Mouse (Mus musculus): ENCODE measurements around the gene Zbp1. TPM values are rescaled to one million over a fixed set of nuclear protein-coding genes. Genes with fewer than 3 reads are reported as not detected.

Zbp1 gene
- polyA plus RNA-seq, 1 experiment from 2014 or later = not detected

DNA sequence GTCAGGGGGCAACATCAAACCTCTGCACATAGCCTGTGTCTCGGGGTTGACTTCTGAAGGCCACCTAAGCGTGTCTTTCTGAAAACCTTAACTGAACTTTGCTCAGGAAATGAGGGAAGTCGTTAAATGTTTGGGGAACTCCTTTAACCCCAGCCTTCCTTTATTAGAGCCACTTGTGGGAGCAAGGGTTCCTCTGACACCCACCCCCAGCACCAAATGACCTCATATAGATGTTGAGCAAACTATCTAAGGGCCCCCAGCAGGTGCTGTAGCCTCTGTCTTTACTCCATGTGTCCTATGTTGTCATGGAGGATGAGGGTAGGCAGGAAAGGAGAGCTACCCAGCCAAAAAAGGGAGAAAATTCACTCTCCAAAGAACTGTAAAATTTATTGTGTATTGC lies 5.4 kb upstream of the Zbp1 start:
- Histone ChIP-seq H3K4me2 (ENCODE audit: low read length) (no peak overlapping the region), H3K9ac (ENCODE audit: low read length) (no peak overlapping the region), H3K4me3 (ENCODE audit: control insufficient read depth in 1 of 2, insufficient read depth in 1 of 2, low read depth in 1 of 2, low read length in 2 of 2) (no peak overlapping the region), H3K36me3 (ENCODE audit: control insufficient read depth, insufficient read depth, low read length) (peaks cover 36% of the 10 kb centered on the region), H3K27me3 (ENCODE audit: control insufficient read depth, insufficient read depth, low read length) (no peaks in the 10 kb centered on the region), H3K9me3 (ENCODE audit: control insufficient read depth, low read length) (no peaks in the 10 kb centered on the region), H3K27ac (replicated peaks in 1 of 2; ENCODE audit: control insufficient read depth in 1 of 2, insufficient read depth in 1 of 2, low read depth in 2 of 2, low read length in 2 of 2) (no peak overlapping the region), H3K4me1 (ENCODE audit: control insufficient read depth in 2 of 2, insufficient read depth in 2 of 2, low read length in 2 of 2) (no peaks in the 10 kb centered on the region)
- ATAC-seq (ENCODE audit: insufficient number of reproducible peaks, insufficient read depth, low FRiP score, low read depth) = no peak
- WGBS = 69% methylated on average over 3 of the region's 3 CpGs

GRCm38 (mm10) chr2:173223496-173223895 lies 4.8 kb upstream of the Zbp1 start:
- no peaks in the 10 kb centered on the region for H3K4me1 ChIP-seq (ENCODE audit: control insufficient read depth in 2 of 2, insufficient read depth in 2 of 2, low read length in 2 of 2)
- H3K36me3 ChIP-seq (ENCODE audit: control insufficient read depth, insufficient read depth, low read length) = peaks cover 30% of the 10 kb centered on the region
- no peak overlapping the region for H3K27ac ChIP-seq (replicated peaks in 1 of 2; ENCODE audit: control insufficient read depth in 1 of 2, insufficient read depth in 1 of 2, low read depth in 2 of 2, low read length in 2 of 2)
- 72% methylated on average over 3 of the region's 3 CpGs for WGBS
- H3K9ac ChIP-seq (ENCODE audit: low read length) = no peak overlapping the region
- H3K4me3 ChIP-seq (ENCODE audit: control insufficient read depth in 1 of 2, insufficient read depth in 1 of 2, low read depth in 1 of 2, low read length in 2 of 2) = no peak overlapping the region
- ATAC-seq (ENCODE audit: insufficient number of reproducible peaks, insufficient read depth, low FRiP score, low read depth) = no peak
- H3K9me3 ChIP-seq (ENCODE audit: control insufficient read depth, low read length) = no peaks in the 10 kb centered on the region
- no peaks in the 10 kb centered on the region for H3K27me3 ChIP-seq (ENCODE audit: control insufficient read depth, insufficient read depth, low read length)
- H3K4me2 ChIP-seq (ENCODE audit: low read length) = no peak overlapping the region

DNA sequence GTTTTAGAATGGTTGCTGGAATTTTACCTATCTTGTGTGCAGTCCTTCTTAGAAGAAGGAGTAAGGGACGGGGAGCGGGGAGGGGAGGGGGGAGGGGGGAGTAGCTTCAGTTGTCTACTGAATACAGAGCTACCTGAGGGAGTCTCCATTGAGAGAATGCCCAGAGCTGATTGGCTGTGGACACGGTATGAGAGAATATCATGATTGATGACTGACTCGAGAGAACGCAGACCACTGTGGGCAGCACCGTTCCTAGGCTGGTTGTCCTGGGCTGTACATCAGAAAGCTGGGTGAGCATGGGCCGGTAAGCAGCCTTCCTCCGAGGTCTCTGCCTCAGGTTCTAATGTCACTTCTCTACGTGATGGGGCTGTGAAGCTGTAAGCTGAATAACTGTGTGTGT lies 2.0 kb upstream of the Zbp1 start:
- Histone ChIP-seq H3K9ac (ENCODE audit: low read length) (no peak overlapping the region), H3K9me3 (ENCODE audit: control insufficient read depth, low read length) (no peaks in the 10 kb centered on the region), H3K27ac (replicated peaks in 1 of 2; ENCODE audit: control insufficient read depth in 1 of 2, insufficient read depth in 1 of 2, low read depth in 2 of 2, low read length in 2 of 2) (no peak overlapping the region), H3K27me3 (ENCODE audit: control insufficient read depth, insufficient read depth, low read length) (no peaks in the 10 kb centered on the region), H3K4me3 (ENCODE audit: control insufficient read depth in 1 of 2, insufficient read depth in 1 of 2, low read depth in 1 of 2, low read length in 2 of 2) (no peak overlapping the region), H3K4me1 (ENCODE audit: control insufficient read depth in 2 of 2, insufficient read depth in 2 of 2, low read length in 2 of 2) (no peaks in the 10 kb centered on the region), H3K36me3 (ENCODE audit: control insufficient read depth, insufficient read depth, low read length) (peaks cover 5% of the 10 kb centered on the region; the same call in 1 of the 2 replicates), H3K4me2 (ENCODE audit: low read length) (no peak overlapping the region)
- ATAC-seq (ENCODE audit: insufficient number of reproducible peaks, insufficient read depth, low FRiP score, low read depth) = no peak
- WGBS = 93% methylated on average over 9 of the region's 9 CpGs

GRCm38 (mm10) chr2:173219256-173219954 lies 682 bp upstream of the Zbp1 start:
- Histone ChIP-seq H3K27ac (replicated peaks in 1 of 2; ENCODE audit: control insufficient read depth in 1 of 2, insufficient read depth in 1 of 2, low read depth in 2 of 2, low read length in 2 of 2) (no peak overlapping the region), H3K36me3 (ENCODE audit: control insufficient read depth, insufficient read depth, low read length) (no peaks in the 10 kb centered on the region), H3K4me1 (ENCODE audit: control insufficient read depth in 2 of 2, insufficient read depth in 2 of 2, low read length in 2 of 2) (no peaks in the 10 kb centered on the region), H3K4me2 (ENCODE audit: low read length) (no peak overlapping the region), H3K4me3 (ENCODE audit: control insufficient read depth in 1 of 2, insufficient read depth in 1 of 2, low read depth in 1 of 2, low read length in 2 of 2) (no peak overlapping the region), H3K9ac (ENCODE audit: low read length) (no peak overlapping the region), H3K27me3 (ENCODE audit: control insufficient read depth, insufficient read depth, low read length) (no peaks in the 10 kb centered on the region), H3K9me3 (ENCODE audit: control insufficient read depth, low read length) (no peaks in the 10 kb centered on the region)
- WGBS = 41% methylated on average over 10 of the region's 10 CpGs
- no peak for ATAC-seq (ENCODE audit: insufficient number of reproducible peaks, insufficient read depth, low FRiP score, low read depth)

- Histone ChIP-seq H3K4me1 (ENCODE audit: control insufficient read depth in 2 of 2, insufficient read depth in 2 of 2, low read length in 2 of 2) (no peaks in the 10 kb centered on the region), H3K4me3 (ENCODE audit: control insufficient read depth in 1 of 2, insufficient read depth in 1 of 2, low read depth in 1 of 2, low read length in 2 of 2) (no peak overlapping the region), H3K9me3 (ENCODE audit: control insufficient read depth, low read length) (no peaks in the 10 kb centered on the region), H3K4me2 (ENCODE audit: low read length) (no peak overlapping the region), H3K27me3 (ENCODE audit: control insufficient read depth, insufficient read depth, low read length) (no peaks in the 10 kb centered on the region), H3K36me3 (ENCODE audit: control insufficient read depth, insufficient read depth, low read length) (no peaks in the 10 kb centered on the region), H3K9ac (ENCODE audit: low read length) (no peak overlapping the region), H3K27ac (replicated peaks in 1 of 2; ENCODE audit: control insufficient read depth in 1 of 2, insufficient read depth in 1 of 2, low read depth in 2 of 2, low read length in 2 of 2) (no peak overlapping the region)
- WGBS = 80% methylated on average over 5 of the region's 5 CpGs
- no peak for ATAC-seq (ENCODE audit: insufficient number of reproducible peaks, insufficient read depth, low FRiP score, low read depth)
Measured at GRCm38 (mm10) chr2:173217763-173218258, 912 bp downstream of the Zbp1 start.

- no peak overlapping the region for H3K4me2 ChIP-seq (ENCODE audit: low read length)
- H3K36me3 ChIP-seq (ENCODE audit: control insufficient read depth, insufficient read depth, low read length) = no peaks in the 10 kb centered on the region
- no peak overlapping the region for H3K4me3 ChIP-seq (ENCODE audit: control insufficient read depth in 1 of 2, insufficient read depth in 1 of 2, low read depth in 1 of 2, low read length in 2 of 2)
- H3K27me3 ChIP-seq (ENCODE audit: control insufficient read depth, insufficient read depth, low read length) = no peaks in the 10 kb centered on the region
- ATAC-seq (ENCODE audit: insufficient number of reproducible peaks, insufficient read depth, low FRiP score, low read depth) = no peak
- 55% methylated on average over 3 of the region's 3 CpGs for WGBS
- no peak overlapping the region for H3K9ac ChIP-seq (ENCODE audit: low read length)
- no peaks in the 10 kb centered on the region for H3K9me3 ChIP-seq (ENCODE audit: control insufficient read depth, low read length)
- no peaks in the 10 kb centered on the region for H3K4me1 ChIP-seq (ENCODE audit: control insufficient read depth in 2 of 2, insufficient read depth in 2 of 2, low read length in 2 of 2)
- H3K27ac ChIP-seq (replicated peaks in 1 of 2; ENCODE audit: control insufficient read depth in 1 of 2, insufficient read depth in 1 of 2, low read depth in 2 of 2, low read length in 2 of 2) = no peak overlapping the region
Measured at GRCm38 (mm10) chr2:173217246-173217645, 1.5 kb downstream of the Zbp1 start.

DNA sequence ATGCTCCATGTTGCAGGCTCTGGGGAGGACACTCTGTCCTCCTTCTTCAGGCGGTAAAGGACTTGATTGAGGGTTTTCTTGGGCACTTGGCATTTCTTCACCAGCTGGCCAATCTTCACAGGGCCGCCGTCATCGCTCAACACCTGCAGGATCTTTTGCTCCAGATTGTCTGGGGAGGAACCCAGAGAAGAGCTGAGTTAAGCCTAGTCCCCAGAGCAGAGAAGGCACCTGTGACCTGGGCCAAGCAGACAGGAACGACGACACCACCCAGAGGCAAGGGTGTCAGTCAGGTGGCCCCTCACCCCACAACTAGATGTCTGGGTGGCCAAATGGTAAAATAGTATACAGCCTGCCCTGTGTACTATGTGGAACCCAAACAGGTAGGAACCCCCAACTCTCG lies 1.9 kb downstream of the Zbp1 start:
- H3K4me1 ChIP-seq (ENCODE audit: control insufficient read depth in 2 of 2, insufficient read depth in 2 of 2, low read length in 2 of 2) = no peaks in the 10 kb centered on the region
- H3K27ac ChIP-seq (replicated peaks in 1 of 2; ENCODE audit: control insufficient read depth in 1 of 2, insufficient read depth in 1 of 2, low read depth in 2 of 2, low read length in 2 of 2) = no peak overlapping the region
- no peaks in the 10 kb centered on the region for H3K27me3 ChIP-seq (ENCODE audit: control insufficient read depth, insufficient read depth, low read length)
- H3K9me3 ChIP-seq (ENCODE audit: control insufficient read depth, low read length) = no peaks in the 10 kb centered on the region
- 84% methylated on average over 7 of the region's 7 CpGs for WGBS
- H3K4me3 ChIP-seq (ENCODE audit: control insufficient read depth in 1 of 2, insufficient read depth in 1 of 2, low read depth in 1 of 2, low read length in 2 of 2) = no peak overlapping the region
- ATAC-seq (ENCODE audit: insufficient number of reproducible peaks, insufficient read depth, low FRiP score, low read depth) = no peak
- H3K4me2 ChIP-seq (ENCODE audit: low read length) = no peak overlapping the region
- H3K36me3 ChIP-seq (ENCODE audit: control insufficient read depth, insufficient read depth, low read length) = no peaks in the 10 kb centered on the region
- no peak overlapping the region for H3K9ac ChIP-seq (ENCODE audit: low read length)

DNA sequence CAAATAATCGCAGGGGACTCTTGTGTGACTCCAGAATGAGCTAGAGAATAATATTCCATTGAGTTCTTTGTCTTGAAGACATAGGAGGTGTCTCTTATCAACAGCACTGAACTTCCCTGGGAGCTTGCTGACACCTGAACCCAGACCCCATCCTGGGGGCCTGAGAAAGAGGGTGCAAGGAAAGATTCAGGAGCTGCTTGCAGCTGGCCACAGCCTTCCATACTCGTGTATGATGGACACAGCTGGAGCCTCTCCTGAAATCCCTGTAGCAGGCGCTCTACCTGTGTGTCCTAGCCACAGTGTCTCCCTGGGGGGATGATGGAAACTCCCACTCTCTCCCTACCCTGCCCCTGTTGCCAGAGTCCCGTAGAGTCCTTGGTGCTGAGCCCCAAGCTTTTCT lies 6.5 kb downstream of the Zbp1 start:
- no peak overlapping the region for H3K27ac ChIP-seq (replicated peaks in 1 of 2; ENCODE audit: control insufficient read depth in 1 of 2, insufficient read depth in 1 of 2, low read depth in 2 of 2, low read length in 2 of 2)
- no peak for ATAC-seq (ENCODE audit: insufficient number of reproducible peaks, insufficient read depth, low FRiP score, low read depth)
- no peaks in the 10 kb centered on the region for H3K36me3 ChIP-seq (ENCODE audit: control insufficient read depth, insufficient read depth, low read length)
- H3K4me3 ChIP-seq (ENCODE audit: control insufficient read depth in 1 of 2, insufficient read depth in 1 of 2, low read depth in 1 of 2, low read length in 2 of 2) = no peak overlapping the region
- 72% methylated on average over 4 of the region's 4 CpGs for WGBS
- no peak overlapping the region for H3K4me2 ChIP-seq (ENCODE audit: low read length)
- H3K9ac ChIP-seq (ENCODE audit: low read length) = no peak overlapping the region
- no peaks in the 10 kb centered on the region for H3K9me3 ChIP-seq (ENCODE audit: control insufficient read depth, low read length)
- H3K27me3 ChIP-seq (ENCODE audit: control insufficient read depth, insufficient read depth, low read length) = no peaks in the 10 kb centered on the region
- H3K4me1 ChIP-seq (ENCODE audit: control insufficient read depth in 2 of 2, insufficient read depth in 2 of 2, low read length in 2 of 2) = no peaks in the 10 kb centered on the region

Data from heart, embryonic 14.5 days (tissue).